ENCODE assay signal across 16 mouse cellular contexts in genomic region chr7:96265941-96266340, GRCm38 (mm10).
DNase-seq lines count a peak whose midpoint lies in the region; ATAC-seq lines count a peak whose summit lies in the region.
"Had no signal": no experiment of that assay in that cellular context is flagged by ENCODE, and none has a peak within 500 bp of the region (broad histone marks: within the 10 kb centered on the region; RNA-seq: fewer than 3 reads in every experiment).

No protein-coding gene starts in this region.

- H3K27ac ChIP-seq in lung, embryonic 16.5 days (ENCODE audit: low read length) = no peak overlapping the region
- peak overlapping the region; percentile 48; the same call in 1 of the 2 replicates for H3K27ac ChIP-seq in embryonic facial prominence, embryonic 15.5 days (replicated peaks)
- H3K27ac ChIP-seq: hindbrain, embryonic 10.5 days; layer of hippocampus, adult 2 months had no signal

- intact Hi-C loops in gastrocnemius, postnatal 14 days (cut with DNase I; ENCODE audit: low total_unique reads) = no loop called here

- no peaks in the 10 kb centered on the region for H3K9me3 ChIP-seq in lung, embryonic 16.5 days (ENCODE audit: control insufficient read depth, low read length)
- H3K9me3 ChIP-seq in embryonic facial prominence, embryonic 15.5 days (replicated peaks) = no peaks in the 10 kb centered on the region
- H3K9me3 ChIP-seq: heart, embryonic 12.5 days; hindbrain, embryonic 10.5 days had no signal

- no peaks in the 10 kb centered on the region for H3K36me3 ChIP-seq in lung, embryonic 16.5 days (ENCODE audit: control insufficient read depth, insufficient read depth, low read length)
- H3K36me3 ChIP-seq in embryonic facial prominence, embryonic 15.5 days = no peaks in the 10 kb centered on the region
- H3K36me3 ChIP-seq: heart, embryonic 12.5 days; hindbrain, embryonic 10.5 days had no signal

- no peak overlapping the region for H3K9ac ChIP-seq in lung, embryonic 16.5 days (ENCODE audit: low read length)
- H3K9ac ChIP-seq in embryonic facial prominence, embryonic 15.5 days = no peak overlapping the region
- H3K9ac ChIP-seq: heart, embryonic 12.5 days had no signal

- no peak overlapping the region for H3K4me3 ChIP-seq in lung, embryonic 16.5 days (ENCODE audit: low read length)
- no peak overlapping the region for H3K4me3 ChIP-seq in embryonic facial prominence, embryonic 15.5 days (replicated peaks)
- H3K4me3 ChIP-seq: erythroblast, embryonic 14.5 days; heart, embryonic 12.5 days; hindbrain, embryonic 10.5 days; layer of hippocampus, adult 2 months had no signal

- H3K27me3 ChIP-seq in lung, embryonic 16.5 days (ENCODE audit: control insufficient read depth, insufficient read depth, low read depth, low read length) = no peaks in the 10 kb centered on the region
- H3K27me3 ChIP-seq in embryonic facial prominence, embryonic 15.5 days = no peaks in the 10 kb centered on the region
- H3K27me3 ChIP-seq: CH12.LX; heart, embryonic 12.5 days had no signal

- peaks cover 7% of the 10 kb centered on the region for H3K4me1 ChIP-seq in lung, embryonic 16.5 days (replicated peaks; ENCODE audit: control insufficient read depth, insufficient read depth, low read length)
- H3K4me1 ChIP-seq in embryonic facial prominence, embryonic 15.5 days = peaks cover 16% of the 10 kb centered on the region
- H3K4me1 ChIP-seq: heart, embryonic 12.5 days had no signal

- 43% methylated on average over 1 of the region's 1 CpGs for WGBS in lung, embryonic 16.5 days
- 31% methylated on average over 1 of the region's 1 CpGs for WGBS in embryonic facial prominence, embryonic 15.5 days

- DNase-seq in gastrocnemius, postnatal 14 days = peak; percentile 23
- no peak for DNase-seq in gastrocnemius, postnatal 25 days
- no peak for DNase-seq in lung, adult 18-20 months
- peak; percentile 16 for DNase-seq in skeletal muscle tissue, adult 2 months (ENCODE audit: low read depth, low spot score)
- DNase-seq in layer of hippocampus, postnatal 25 days (ENCODE audit: extremely low spot score in 1 of 2, low spot score in 1 of 2) = no peak
- DNase-seq: cerebellum, adult 18-20 months; thymus, adult 2 months had no signal

- peak; percentile 42; the same call in 1 of the 2 replicates for ATAC-seq in lung, embryonic 16.5 days (ENCODE audit: low read depth)
- ATAC-seq in embryonic facial prominence, embryonic 15.5 days (ENCODE audit: insufficient number of reproducible peaks, low FRiP score, low TSS enrichment, low read depth) = no peak
- ATAC-seq: intestine, postnatal 0 days had no signal

- no peak overlapping the region for H3K4me2 ChIP-seq in lung, embryonic 16.5 days (ENCODE audit: low read depth, low read length)
- no peak overlapping the region for H3K4me2 ChIP-seq in embryonic facial prominence, embryonic 15.5 days (replicated peaks)
- H3K4me2 ChIP-seq: heart, embryonic 12.5 days; liver, embryonic 11.5 days had no signal

Comparison
In these comparisons a context has a peak if more than half of its experiments do, and no peak if none do; other contexts are left out.
1. DNase-seq: peak in gastrocnemius, postnatal 14 days (single experiment) and skeletal muscle tissue, adult 2 months (single experiment); none in gastrocnemius, postnatal 25 days (single experiment), lung, adult 18-20 months (0 of 2) and layer of hippocampus, postnatal 25 days (0 of 2).